Mouse (Mus musculus): Measurements from ENCODE around the gene Invs.

- TF ChIP-seq CTCF (conservative IDR thresholded peaks at IDR 0.05 in 1 of 2, IDR thresholded peaks at IDR 0.05 in 1 of 2; ENCODE audit: low read depth in 2 of 2, low read length in 2 of 2), result no peak
- TF ChIP-seq POLR2A (IDR thresholded peaks at IDR 0.05; ENCODE audit: low read depth, low read length), result no peak
- no peak for TF ChIP-seq HCFC1 (IDR thresholded peaks at IDR 0.05; ENCODE audit: low read depth, low read length)
Measured at GRCm38 (mm10) chr4:48458436-48458835, 178.9 kb downstream of the Invs start.

Data from CH12.LX (cell line).